Mouse (Mus musculus): ENCODE data around the gene Wrap53. TPM values are rescaled to one million over a fixed set of nuclear protein-coding genes. Genes with fewer than 3 reads are reported as not detected.

Wrap53 gene
- polyA plus RNA-seq, 1 experiment = 18.8 TPM

DNA sequence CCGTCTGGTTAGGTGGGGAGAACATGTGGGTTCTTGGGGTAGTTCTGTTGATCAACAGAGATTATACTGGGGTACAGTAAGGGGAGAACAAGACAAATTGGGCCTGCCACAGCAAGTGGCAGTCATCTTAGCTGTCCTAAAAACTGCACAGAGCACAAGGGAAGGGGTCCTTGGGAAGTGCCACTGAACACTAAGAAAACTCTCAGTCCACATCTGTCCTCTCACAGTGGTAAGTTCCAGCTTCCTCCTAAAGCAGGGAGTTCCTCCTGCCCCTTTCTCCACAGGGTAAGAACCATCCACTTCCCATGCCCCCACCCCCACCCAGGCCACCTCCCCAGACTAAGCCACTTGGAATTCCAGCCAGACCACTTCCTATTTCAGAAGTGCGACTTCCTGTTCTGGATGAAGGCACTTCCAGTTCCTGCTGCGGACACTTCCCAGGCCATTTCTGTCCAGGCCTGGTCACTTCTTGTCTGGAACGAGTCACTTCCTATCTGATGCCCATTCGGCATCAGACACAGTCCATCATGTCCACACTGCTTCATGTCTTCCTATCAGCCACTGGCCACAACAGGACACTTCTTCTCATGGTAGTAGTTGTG is 25.4 kb downstream of the Wrap53 start:
- no peak overlapping the region for H3K27ac ChIP-seq (ENCODE audit: insufficient read depth, low read length)
- no peak for DNase-seq
- H3K4me1 ChIP-seq (ENCODE audit: control insufficient read depth, insufficient read depth, low read length) = no peaks in the 10 kb centered on the region; the same call in 1 of the 2 replicates
- H3K4me3 ChIP-seq (replicated peaks; ENCODE audit: insufficient read depth, low read depth, low read length) = no peak overlapping the region
- TF ChIP-seq CTCF (IDR thresholded peaks at IDR 0.05; ENCODE audit: borderline replicate concordance, insufficient read depth, low read depth, low read length) (no peak), POLR2A (IDR thresholded peaks at IDR 0.05; ENCODE audit: borderline replicate concordance, insufficient read depth, low read length) (no peak)
- H3K27me3 ChIP-seq (ENCODE audit: control insufficient read depth, insufficient read depth, low read length) = no peaks in the 10 kb centered on the region; the same call in 1 of the 2 replicates
- 88% methylated on average over 5 of the region's 5 CpGs for WGBS

DNA sequence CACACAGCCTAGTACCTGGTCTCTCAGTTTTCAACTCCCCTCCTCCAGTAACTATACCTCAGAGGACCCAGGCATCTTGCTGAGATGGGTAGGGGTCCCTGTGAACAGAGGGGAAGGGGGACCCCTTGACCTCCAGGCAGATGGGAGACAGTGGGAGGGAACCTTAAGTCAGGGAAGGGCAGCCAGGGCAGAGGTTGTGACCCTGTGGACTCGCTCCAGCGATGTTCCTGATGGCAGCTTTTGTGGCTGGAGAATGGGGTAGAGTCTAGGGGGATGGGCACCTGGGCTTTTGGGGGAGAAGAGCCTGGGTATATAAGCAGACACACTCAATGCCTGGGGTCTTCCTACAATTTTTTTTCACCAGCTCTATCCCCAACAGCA is 26.7 kb downstream of the Wrap53 start:
- no peak overlapping the region for H3K4me3 ChIP-seq (replicated peaks; ENCODE audit: insufficient read depth, low read depth, low read length)
- no peak overlapping the region for H3K27ac ChIP-seq (ENCODE audit: insufficient read depth, low read length)
- 26% methylated on average over 2 of the region's 2 CpGs for WGBS
- TF ChIP-seq POLR2A (IDR thresholded peaks at IDR 0.05; ENCODE audit: borderline replicate concordance, insufficient read depth, low read length) (no peak), CTCF (IDR thresholded peaks at IDR 0.05; ENCODE audit: borderline replicate concordance, insufficient read depth, low read depth, low read length) (no peak)
- no peaks in the 10 kb centered on the region; the same call in 1 of the 2 replicates for H3K4me1 ChIP-seq (ENCODE audit: control insufficient read depth, insufficient read depth, low read length)
- no peaks in the 10 kb centered on the region; the same call in 1 of the 2 replicates for H3K27me3 ChIP-seq (ENCODE audit: control insufficient read depth, insufficient read depth, low read length)
- no peak for DNase-seq

DNA sequence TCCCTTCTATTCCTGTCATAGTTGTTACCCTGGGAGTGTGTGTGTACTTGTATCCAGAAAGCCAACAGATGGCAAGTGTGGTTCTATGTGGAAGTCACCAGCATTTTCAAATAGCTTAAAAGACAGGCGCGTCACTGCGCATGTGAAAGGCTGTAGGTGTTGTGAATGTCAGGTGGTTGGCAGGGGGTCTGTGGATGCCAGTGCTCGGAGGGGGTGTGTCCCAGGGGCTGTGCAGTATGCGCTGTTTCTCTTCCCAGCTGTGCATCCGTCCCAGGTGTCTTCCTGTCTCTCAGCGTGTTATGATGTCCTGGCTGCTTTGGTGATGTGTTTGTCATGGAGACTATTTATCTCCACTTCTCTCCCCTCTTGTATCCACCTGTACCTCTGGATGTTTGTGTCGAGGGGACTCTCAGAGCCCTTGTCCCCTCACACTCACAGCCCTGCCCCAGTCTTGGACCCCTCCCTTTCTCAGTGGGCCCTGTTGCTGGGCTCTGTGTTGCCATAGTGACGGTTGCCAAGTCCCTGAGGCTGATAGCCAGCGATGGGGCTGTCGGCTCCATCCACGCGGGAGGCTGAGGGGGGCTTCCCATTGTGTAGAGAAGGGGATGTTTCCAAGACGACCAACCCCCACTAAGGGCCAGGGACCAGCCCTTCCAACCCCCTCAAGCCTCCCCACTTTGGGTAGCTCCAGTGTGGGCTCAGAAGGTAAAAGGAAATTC is 27.3 kb downstream of the Wrap53 start:
- no peak for TF ChIP-seq POLR2A (IDR thresholded peaks at IDR 0.05; ENCODE audit: borderline replicate concordance, insufficient read depth, low read length)
- TF ChIP-seq CTCF (IDR thresholded peaks at IDR 0.05; ENCODE audit: borderline replicate concordance, insufficient read depth, low read depth, low read length) = no peak
- no peak for DNase-seq
- H3K27ac ChIP-seq (ENCODE audit: insufficient read depth, low read length) = no peak overlapping the region
- no peaks in the 10 kb centered on the region; the same call in 1 of the 2 replicates for H3K27me3 ChIP-seq (ENCODE audit: control insufficient read depth, insufficient read depth, low read length)
- 9% methylated on average over 14 of the region's 14 CpGs for WGBS
- no peak overlapping the region for H3K4me3 ChIP-seq (replicated peaks; ENCODE audit: insufficient read depth, low read depth, low read length)
- H3K4me1 ChIP-seq (ENCODE audit: control insufficient read depth, insufficient read depth, low read length) = no peaks in the 10 kb centered on the region; the same call in 1 of the 2 replicates

DNA sequence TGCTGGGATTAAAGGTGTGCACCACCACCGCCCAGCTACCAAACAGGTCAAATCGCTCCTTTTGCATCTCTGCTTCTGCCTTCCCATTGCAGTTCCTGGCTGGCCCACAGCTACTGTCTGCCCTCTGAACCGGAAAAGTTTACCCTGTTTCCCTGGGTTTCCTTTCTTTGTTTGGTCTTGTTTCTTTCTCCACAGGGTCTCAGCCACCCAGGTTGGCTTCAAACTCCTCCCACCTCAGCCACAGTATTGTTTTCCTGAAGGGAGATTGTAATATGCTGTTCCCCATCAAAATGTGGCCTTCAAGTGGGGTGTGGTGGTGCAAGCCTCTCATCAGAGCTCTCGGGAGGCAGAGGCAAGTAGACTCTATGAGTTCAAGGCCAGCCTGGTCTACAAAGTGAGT is 28.7 kb downstream of the Wrap53 start:
- 62% methylated on average over 4 of the region's 4 CpGs for WGBS
- TF ChIP-seq POLR2A (IDR thresholded peaks at IDR 0.05; ENCODE audit: borderline replicate concordance, insufficient read depth, low read length) (no peak), CTCF (IDR thresholded peaks at IDR 0.05; ENCODE audit: borderline replicate concordance, insufficient read depth, low read depth, low read length) (no peak)
- DNase-seq = no peak
- no peaks in the 10 kb centered on the region; the same call in none of the 2 replicates for H3K4me1 ChIP-seq (ENCODE audit: control insufficient read depth, insufficient read depth, low read length)
- no peak overlapping the region for H3K4me3 ChIP-seq (replicated peaks; ENCODE audit: insufficient read depth, low read depth, low read length)
- no peaks in the 10 kb centered on the region for H3K27me3 ChIP-seq (ENCODE audit: control insufficient read depth, insufficient read depth, low read length)
- H3K27ac ChIP-seq (ENCODE audit: insufficient read depth, low read length) = no peak overlapping the region

DNA sequence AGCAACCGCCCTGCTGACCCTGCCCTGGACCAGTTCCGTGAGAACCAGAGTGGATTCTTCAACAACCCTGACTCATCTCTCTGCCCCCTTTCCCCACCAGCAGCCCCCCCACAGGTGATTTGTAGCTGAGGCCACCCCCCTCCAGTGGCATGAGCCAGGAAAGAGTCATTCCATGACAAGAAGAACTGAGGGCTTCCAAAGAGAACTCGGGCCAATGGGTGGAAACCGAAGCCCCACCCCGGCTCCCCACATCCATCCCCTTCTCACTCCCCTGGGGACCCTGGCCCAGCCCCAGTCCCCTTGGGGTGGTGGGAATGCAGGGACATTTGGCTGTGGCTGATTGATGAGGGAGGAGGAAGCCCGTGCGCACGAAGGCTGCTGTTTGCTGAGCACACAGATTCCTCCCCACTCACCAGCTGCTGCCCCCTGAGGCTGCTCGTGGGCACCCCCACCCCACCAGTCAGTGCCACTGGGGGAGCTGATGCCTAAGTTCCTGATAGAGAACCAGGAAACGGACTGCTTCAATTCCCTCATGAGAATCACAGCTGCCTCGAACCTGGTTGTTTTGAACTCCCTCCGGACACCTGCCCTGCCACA is 30.9 kb downstream of the Wrap53 start, which contains the start of gene Dnah2:
Gene Dnah2 (minus strand): TSS at position 51 of the 597 bp plus-strand sequence.
- TF ChIP-seq CTCF (IDR thresholded peaks at IDR 0.05; ENCODE audit: borderline replicate concordance, insufficient read depth, low read depth, low read length) (no peak), POLR2A (IDR thresholded peaks at IDR 0.05; ENCODE audit: borderline replicate concordance, insufficient read depth, low read length) (no peak)
- Histone ChIP-seq H3K4me1 (ENCODE audit: control insufficient read depth, insufficient read depth, low read length) (peaks cover 2% of the 10 kb centered on the region), H3K4me3 (replicated peaks; ENCODE audit: insufficient read depth, low read depth, low read length) (no peak within 1 kb of the TSS), H3K27me3 (ENCODE audit: control insufficient read depth, insufficient read depth, low read length) (no peaks in the 10 kb centered on the region), H3K27ac (ENCODE audit: insufficient read depth, low read length) (no peak within 1 kb of the TSS)
- WGBS = 41% methylated on average over 12 of the region's 12 CpGs
- no peak for DNase-seq

DNA sequence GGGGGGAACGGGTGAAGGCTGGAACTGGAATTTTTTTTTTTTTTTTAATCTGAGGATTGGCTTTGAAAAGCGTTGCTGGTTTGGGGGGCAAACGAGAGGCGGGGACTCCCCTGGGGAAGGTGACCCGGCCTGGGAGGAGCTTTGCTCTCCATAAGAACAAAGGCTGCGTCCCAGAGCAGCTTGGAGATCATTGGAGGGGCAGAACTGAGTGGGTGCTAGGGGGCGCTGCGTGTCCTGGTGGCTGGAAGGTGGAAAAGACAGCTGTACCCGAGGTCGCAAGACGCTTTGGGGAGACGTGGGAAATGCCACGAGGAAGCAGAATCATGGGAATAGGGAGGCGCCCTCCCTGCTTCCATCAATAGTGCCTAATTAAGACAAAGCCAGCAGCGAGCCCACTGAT is 33.0 kb downstream of the Wrap53 start:
- no peak for TF ChIP-seq POLR2A (IDR thresholded peaks at IDR 0.05; ENCODE audit: borderline replicate concordance, insufficient read depth, low read length)
- peak; percentile 28; the same call in 1 of the 2 replicates for TF ChIP-seq CTCF (IDR thresholded peaks at IDR 0.05; ENCODE audit: borderline replicate concordance, insufficient read depth, low read depth, low read length)
- peak overlapping the region; percentile 67 for H3K4me3 ChIP-seq (replicated peaks; ENCODE audit: insufficient read depth, low read depth, low read length)
- H3K27ac ChIP-seq (ENCODE audit: insufficient read depth, low read length) = no peak overlapping the region
- H3K27me3 ChIP-seq (ENCODE audit: control insufficient read depth, insufficient read depth, low read length) = no peaks in the 10 kb centered on the region
- peaks cover 2% of the 10 kb centered on the region for H3K4me1 ChIP-seq (ENCODE audit: control insufficient read depth, insufficient read depth, low read length)
- 4% methylated on average over 15 of the region's 15 CpGs for WGBS
- peak; percentile 24 to 46 for DNase-seq

DNA sequence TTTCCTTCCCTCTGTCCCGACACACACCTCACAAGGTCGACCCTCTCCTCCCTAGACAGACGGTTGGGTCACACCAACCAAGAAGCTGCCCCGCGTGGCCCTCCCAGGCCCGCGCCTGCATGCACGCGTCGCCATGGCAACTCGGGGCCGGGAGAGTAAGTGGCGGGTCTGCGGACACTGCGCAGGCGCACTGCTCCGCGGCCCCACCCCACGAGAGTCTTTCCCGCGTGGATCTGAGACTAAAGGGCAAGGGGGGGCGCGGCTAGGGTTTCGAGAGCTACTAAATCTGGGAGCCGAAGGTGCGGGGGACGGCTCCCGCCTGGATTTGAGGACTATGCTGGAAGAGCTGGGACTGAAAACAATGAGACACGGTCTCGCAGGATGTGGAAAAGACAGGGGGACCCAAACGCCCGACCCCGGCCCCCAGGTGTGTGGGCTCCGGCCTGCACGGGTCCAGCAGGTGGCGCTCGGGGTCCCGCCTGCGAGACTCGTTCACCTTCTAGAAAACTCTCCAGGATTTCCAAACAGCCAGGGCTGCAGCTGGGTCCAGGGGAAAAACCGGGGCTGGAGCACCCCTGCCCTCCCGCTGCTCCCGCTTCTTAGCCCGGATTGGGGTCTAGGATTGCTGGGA is 33.5 kb downstream of the Wrap53 start:
- peak; percentile 79 for DNase-seq
- WGBS = under 1% methylated on average over 44 of the region's 44 CpGs
- TF ChIP-seq CTCF (IDR thresholded peaks at IDR 0.05; ENCODE audit: borderline replicate concordance, insufficient read depth, low read depth, low read length) (peak; percentile 51; the same call in 1 of the 2 replicates), POLR2A (IDR thresholded peaks at IDR 0.05; ENCODE audit: borderline replicate concordance, insufficient read depth, low read length) (no peak)
- Histone ChIP-seq H3K27ac (ENCODE audit: insufficient read depth, low read length) (no peak overlapping the region), H3K4me3 (replicated peaks; ENCODE audit: insufficient read depth, low read depth, low read length) (peak overlapping the region; percentile 67), H3K4me1 (ENCODE audit: control insufficient read depth, insufficient read depth, low read length) (peaks cover 2% of the 10 kb centered on the region), H3K27me3 (ENCODE audit: control insufficient read depth, insufficient read depth, low read length) (no peaks in the 10 kb centered on the region)
